Mouse (Mus musculus) gastrocnemius, adult 2 months (tissue): Measurements from ENCODE around the gene Ear14. TPM values are rescaled to one million over a fixed set of nuclear protein-coding genes. Genes with fewer than 3 reads are reported as not detected.
"Not testable (repeated sequence)": the region's sequence is repeated elsewhere in the genome, so short reads cannot be mapped to it uniquely, and the experiment has no call there.

Source experiments
- DNase-seq: peaks from one replicate; pipeline ENCODE4 v3.0.0; 2022
- H3K27ac ChIP-seq: fragments of 200-600 bp; 2 replicates; pipeline ENCODE4 v1.8.1; 2022; ENCODE audit warnings: mild to moderate bottlenecking
- H3K4me3 ChIP-seq: fragments of 200-600 bp; 2 replicates; pipeline ENCODE4 v1.8.1; 2022; ENCODE audit warnings: mild to moderate bottlenecking, moderate library complexity
- CTCF ChIP-seq: fragments of 200-600 bp; IDR thresholded peaks from 2 replicates; pipeline ENCODE4 v1.8.1; 2022; ENCODE audit warnings: antibody characterized with exemption, mild to moderate bottlenecking, moderate library complexity
- intact Hi-C: fragments of 180-260 bp; cut with DNase I; formaldehyde crosslinking; loops from one replicate; pipeline ENCODE4 v1.15.1; 2025
- total RNA-seq, 2 experiments: library from RNA; stranded (reverse); gene quantifications; 2 replicates each; pipeline ENCODE4 v1.2.3; 2021

The Ear14 gene
- total RNA-seq, 2 experiments from 2014 or later, result not detected

GRCm38 (mm10) chr14:51199098-51200023, 3.8 kb upstream of the Ear14 start, which contains the start of gene Ang2:
TSS of gene Ang2 (minus strand) at chr14:51199148.
- Histone ChIP-seq H3K27ac (peak within 1 kb of the TSS; percentile 38; the same call in 1 of the 2 replicates), H3K4me3 (no peak within 1 kb of the TSS)
- DNase-seq, result no peak
- no peak for TF ChIP-seq CTCF
- intact Hi-C loops, result no loop called here

GRCm38 (mm10) chr14:51200054-51200453, 3.1 kb upstream of the Ear14 start:
- no peak for TF ChIP-seq CTCF
- peak; percentile 20 for DNase-seq
- intact Hi-C loops, result no loop called here

GRCm38 (mm10) chr14:51200466-51200865, 2.7 kb upstream of the Ear14 start:
- Histone ChIP-seq H3K27ac (peak overlapping the region; percentile 38; the same call in 1 of the 2 replicates), H3K4me3 (no peak overlapping the region)
- intact Hi-C loops, result no loop called here
- TF ChIP-seq CTCF, result no peak
- no peak for DNase-seq

More at GRCm38 (mm10) chr14:51200054-51200453, 3.1 kb upstream of the Ear14 start:
- Histone ChIP-seq H3K27ac (peak overlapping the region; percentile 38; the same call in 1 of the 2 replicates), H3K4me3 (no peak overlapping the region)

GRCm38 (mm10) chr14:51220075-51220474, 16.9 kb downstream of the Ear14 start:
- intact Hi-C loops, H3K4me3 ChIP-seq, H3K27ac ChIP-seq, DNase-seq: not testable (repeated sequence)

GRCm38 (mm10) chr14:51229657-51230056, 26.5 kb downstream of the Ear14 start:
- intact Hi-C loops, H3K4me3 ChIP-seq, H3K27ac ChIP-seq, DNase-seq: not testable (repeated sequence)

- DNase-seq, H3K27ac ChIP-seq, intact Hi-C loops, H3K4me3 ChIP-seq: not testable (repeated sequence)
Observed at GRCm38 (mm10) chr14:51237488-51237887, 34.3 kb downstream of the Ear14 start.

GRCm38 (mm10) chr14:51240899-51241298, 37.7 kb downstream of the Ear14 start:
- peak; percentile 39 for DNase-seq
- peak; percentile 87 for TF ChIP-seq CTCF
- no peak overlapping the region for H3K4me3 ChIP-seq
- intact Hi-C loops, result loop anchor here (1.0 kb wide), 1 partner anchor 65 kb away; no protein-coding TSS in a partner anchor
- H3K27ac ChIP-seq, result no peak overlapping the region

GRCm38 (mm10) chr14:51247736-51248135, 44.5 kb downstream of the Ear14 start:
- intact Hi-C loops, result no loop called here

GRCm38 (mm10) chr14:51250348-51250747, 47.2 kb downstream of the Ear14 start:
- Histone ChIP-seq H3K27ac (no peak overlapping the region), H3K4me3 (no peak overlapping the region)
- intact Hi-C loops, result no loop called here
- no peak for TF ChIP-seq CTCF
- DNase-seq, result no peak

More at GRCm38 (mm10) chr14:51247736-51248135, 44.5 kb downstream of the Ear14 start:
- Histone ChIP-seq H3K27ac (no peak overlapping the region), H3K4me3 (no peak overlapping the region)
- no peak for TF ChIP-seq CTCF
- DNase-seq, result no peak

- DNase-seq, H3K27ac ChIP-seq, H3K4me3 ChIP-seq, intact Hi-C loops: not testable (repeated sequence)
Observed at GRCm38 (mm10) chr14:51252206-51252605, 49.0 kb downstream of the Ear14 start.

GRCm38 (mm10) chr14:51253569-51253968, 50.4 kb downstream of the Ear14 start:
- DNase-seq, result no peak
- no peak overlapping the region for H3K4me3 ChIP-seq
- no peak overlapping the region for H3K27ac ChIP-seq
- intact Hi-C loops, result no loop called here
- no peak for TF ChIP-seq CTCF

Other genes with a start within 250 kb of the Ear14 start
- under 1 TPM in 1 of 2 experiments, not detected in 1; 0.47 TPM for gene Pnp2, start 247.4 kb upstream of the Ear14 start, total RNA-seq
- gene Rnase10, start 195.6 kb upstream of the Ear14 start, total RNA-seq, result not detected
- not detected for gene Rnase9, start 161.5 kb upstream of the Ear14 start, total RNA-seq
- gene Rnase11, start 153.2 kb upstream of the Ear14 start, total RNA-seq, result not detected
- not detected for gene Rnase12, start 145.7 kb upstream of the Ear14 start, total RNA-seq
- not detected for gene Olfr750, start 129.0 kb upstream of the Ear14 start, total RNA-seq
- 10 to 100 TPM; 34.6 to 40.1 TPM for gene Rnase4, start 112.3 kb upstream of the Ear14 start, total RNA-seq
- 1 to 10 TPM; 4.0 TPM for gene Ang, start 112.2 kb upstream of the Ear14 start, total RNA-seq
- gene Eddm3b, start 89.0 kb upstream of the Ear14 start, total RNA-seq, result not detected
- gene Rnase6, start 79.5 kb upstream of the Ear14 start, total RNA-seq, result under 1 TPM in 1 of 2 experiments, not detected in 1; 0.64 TPM
- gene Rnase1, start 56.6 kb upstream of the Ear14 start, total RNA-seq, result not detected
- gene Rnase2b, start 41.1 kb upstream of the Ear14 start, total RNA-seq, result not detected
- not detected for gene Ang2, start 4.2 kb upstream of the Ear14 start, total RNA-seq
- 1 to 10 TPM in 1 of 2 experiments, under 1 TPM in 1; 0.87 to 2.0 TPM for gene Rnase2a, start 52.7 kb downstream of the Ear14 start, total RNA-seq
- not detected for gene Gm7247, start 158.4 kb downstream of the Ear14 start, total RNA-seq
- gene Vmn2r88, start 207.4 kb downstream of the Ear14 start, total RNA-seq, result not detected
- not detected for gene Vmn2r89, start 248.5 kb downstream of the Ear14 start, total RNA-seq